Mouse (Mus musculus) B cell, adult 2 months (primary cell): ENCODE results near the gene Olfr1040.
"Not testable (repeated sequence)": the region's sequence is repeated elsewhere in the genome, so short reads cannot be mapped to it uniquely, and the experiment has no call there.

Source experiments
- DNase-seq, 2 experiments: peaks; one replicate each; pipeline ENCODE4 v3.0.0; 2022

The Olfr1040 gene

DNA sequence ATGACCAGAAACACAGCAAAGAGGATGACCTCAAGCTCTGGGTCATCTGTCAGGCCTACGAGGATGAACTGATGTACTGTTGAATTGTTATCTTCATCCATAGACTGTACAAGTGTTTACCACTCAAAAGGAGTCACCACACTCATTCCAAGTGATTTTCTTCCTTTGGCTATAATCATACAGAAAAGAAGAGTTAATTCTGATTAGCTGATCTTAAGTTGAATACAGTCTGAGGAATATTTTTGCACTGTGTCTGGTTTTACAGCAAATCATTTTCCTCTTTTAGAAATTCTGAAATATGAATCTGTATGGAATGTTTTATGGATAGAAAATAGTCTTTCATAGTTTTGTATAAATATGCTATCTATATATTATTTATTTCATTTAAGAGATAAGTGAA is at the start of gene Olfr1040:
Gene Olfr1040 (minus strand): TSS at position 101 of the 400 bp plus-strand sequence.
- DNase-seq = no peak

DNA sequence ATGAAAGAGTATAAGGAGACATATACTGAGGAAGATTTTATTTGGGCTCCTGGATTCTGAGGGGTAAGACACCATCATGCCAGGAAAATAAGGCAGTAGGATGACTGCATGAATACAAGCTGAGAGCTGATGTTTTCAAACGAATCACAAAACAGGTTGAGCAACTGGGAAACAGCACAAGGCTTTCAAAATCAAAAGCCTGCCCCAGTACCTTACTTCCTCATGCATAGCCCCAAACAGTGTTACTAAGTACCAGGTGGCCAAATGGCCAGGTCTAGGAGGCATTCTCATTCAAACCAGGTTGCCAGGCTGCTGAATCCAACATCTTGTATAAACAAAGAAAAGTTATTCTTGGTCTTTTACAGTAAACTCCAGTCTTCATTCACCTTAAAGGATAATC is 49.3 kb upstream of the Olfr1040 start:
- DNase-seq = no peak

DNA sequence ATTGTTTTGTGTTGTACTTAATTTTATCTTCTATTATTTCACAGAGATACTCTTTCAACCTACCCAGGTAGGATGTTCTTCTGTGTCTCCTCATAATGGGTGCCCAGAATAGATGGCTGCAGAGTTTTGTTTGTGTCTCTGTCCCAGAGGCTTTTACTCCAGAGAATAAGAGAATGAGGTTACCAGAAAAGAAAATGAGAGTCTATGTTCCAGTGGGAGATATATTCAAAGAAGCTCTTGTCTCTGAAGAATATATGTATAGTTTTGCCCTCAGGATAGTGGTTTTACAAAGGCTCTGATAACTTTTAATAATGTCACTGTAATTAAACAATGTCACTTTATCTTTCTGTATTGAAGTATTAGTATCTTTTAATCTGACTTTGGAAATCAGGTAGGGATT is 39.1 kb upstream of the Olfr1040 start, which contains the start of gene Olfr52:
Gene Olfr52 (minus strand): TSS at position 101 of the 400 bp plus-strand sequence.
- no peak for DNase-seq

DNA sequence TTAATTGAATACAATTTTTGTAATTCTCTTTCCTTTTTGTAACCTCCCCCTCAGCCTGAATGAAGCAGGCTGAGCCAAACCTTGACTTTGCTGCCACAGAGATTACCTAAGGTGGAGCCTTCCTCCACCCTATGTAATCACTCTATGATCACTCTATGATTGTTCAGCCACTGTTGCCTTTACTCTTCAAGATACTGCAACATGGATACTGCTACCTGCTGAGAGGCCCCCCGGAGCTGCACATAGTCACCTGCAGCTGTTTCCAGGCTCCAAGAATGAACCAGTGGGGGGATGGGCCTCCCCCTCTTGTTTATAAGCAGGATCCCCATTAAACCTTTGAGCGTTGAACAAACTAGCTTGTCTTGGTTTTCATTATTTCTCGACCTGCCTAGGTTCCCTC is 33.4 kb upstream of the Olfr1040 start:
- DNase-seq = no peak

DNA sequence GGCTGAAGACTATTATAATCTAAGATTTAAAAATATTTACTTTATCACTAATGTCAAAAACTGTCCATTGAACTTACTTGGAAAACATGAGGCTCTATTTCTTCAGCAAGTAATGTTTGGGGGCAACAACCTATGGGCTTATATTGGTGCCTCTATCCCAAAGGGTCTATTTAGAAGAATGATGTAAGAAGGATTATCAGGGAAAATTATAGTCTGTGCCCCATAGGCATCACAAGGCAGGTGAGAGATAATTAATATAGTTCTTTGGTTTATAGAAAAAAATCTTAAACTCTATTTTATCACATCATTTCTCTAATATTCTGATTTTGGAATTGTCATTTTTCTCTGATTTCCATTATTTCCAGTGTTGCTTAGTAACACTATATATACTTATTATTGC is 31.2 kb upstream of the Olfr1040 start, which contains the start of gene Olfr1044:
Gene Olfr1044 (minus strand): TSS at position 101 of the 400 bp plus-strand sequence.
- DNase-seq = no peak

DNA sequence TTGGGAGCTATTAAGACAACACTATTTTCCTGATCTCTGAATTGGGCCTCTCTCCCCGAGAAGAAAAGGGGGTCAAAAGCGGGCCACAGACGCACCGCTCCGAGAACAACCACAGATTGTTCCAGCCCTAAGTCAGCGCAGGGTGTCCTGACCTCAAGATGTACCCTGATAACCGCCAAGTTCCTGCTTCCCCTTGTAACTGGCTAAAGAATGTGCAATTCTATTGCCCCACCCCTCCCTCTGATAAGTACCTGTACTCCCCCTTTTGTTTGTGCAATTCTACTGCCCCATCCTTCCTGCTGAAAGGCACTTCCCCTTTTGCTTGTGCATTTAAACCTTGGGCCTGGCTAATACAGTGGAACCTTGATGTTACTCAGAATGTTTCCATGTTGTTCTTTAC is 28.9 kb upstream of the Olfr1040 start:
- DNase-seq = not testable (repeated sequence)

DNA sequence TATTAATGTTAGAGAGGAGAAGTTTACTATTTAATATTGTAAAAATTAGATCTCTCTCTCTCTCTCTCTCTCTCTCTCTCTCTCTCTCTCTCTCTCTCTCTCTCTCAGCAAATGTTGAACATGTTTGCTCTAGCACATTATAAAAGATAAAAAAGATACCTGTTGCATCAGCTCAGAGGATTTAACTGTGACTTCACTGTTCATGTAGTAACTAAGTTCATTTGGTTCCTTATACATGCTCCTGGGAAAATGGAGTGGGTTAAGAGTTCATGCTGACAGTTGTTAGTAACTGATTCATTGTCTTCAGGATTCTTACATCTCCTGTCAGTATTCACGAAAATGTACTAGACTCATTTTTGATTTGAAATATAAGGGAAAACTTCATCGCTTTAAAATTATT is 20.9 kb upstream of the Olfr1040 start, which contains the start of gene Olfr1043:
Gene Olfr1043 (minus strand): TSS at position 101 of the 400 bp plus-strand sequence.
- no peak for DNase-seq

DNA sequence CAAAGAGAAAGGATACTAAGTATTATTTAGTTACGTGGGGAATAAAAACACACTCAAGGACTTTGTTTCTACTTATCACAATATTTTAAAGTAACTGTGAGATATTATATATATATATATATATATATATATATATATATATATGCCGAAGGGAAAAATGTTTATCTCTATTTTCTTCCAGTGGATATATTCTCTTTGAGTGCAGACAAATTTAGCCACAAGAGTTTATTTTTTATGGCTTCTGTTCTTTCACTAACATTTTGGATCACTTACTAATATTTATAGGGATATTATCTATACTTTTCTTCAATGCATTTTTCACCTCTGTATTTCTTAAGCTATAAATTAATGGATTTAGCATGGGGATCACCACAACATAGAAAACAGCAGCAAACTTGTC is 15.2 kb upstream of the Olfr1040 start, which contains the start of gene Olfr1042:
Gene Olfr1042 (minus strand): TSS at position 101 of the 400 bp plus-strand sequence.
- no peak for DNase-seq

DNA sequence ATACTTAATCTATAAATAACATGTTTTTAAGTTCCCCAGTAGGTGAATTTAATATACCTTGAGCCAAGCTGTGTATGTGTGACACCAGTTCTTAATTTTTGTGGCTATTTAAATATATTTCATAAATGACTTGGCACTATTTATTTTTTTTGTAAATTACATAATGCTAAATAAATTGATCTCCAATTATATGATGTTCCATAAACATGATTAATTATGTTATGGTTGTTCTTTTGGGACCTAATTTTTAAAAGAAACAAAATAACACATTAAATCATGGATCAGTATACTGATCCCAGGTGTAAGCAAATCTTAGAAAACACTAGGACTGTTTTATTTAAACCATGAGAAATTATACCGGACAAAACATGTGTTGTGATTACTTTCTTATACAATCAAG is 10.7 kb downstream of the Olfr1040 start, which contains the start of gene Olfr1039:
Gene Olfr1039 (minus strand): TSS at position 101 of the 400 bp plus-strand sequence.
- no peak for DNase-seq
